Mouse (Mus musculus) skeletal muscle tissue, adult 2 months (tissue): ENCODE results near the gene Ercc1.

Experiments used
- DNase-seq: peaks from one replicate; pipeline ENCODE4 v3.0.0-alpha.2; 2012; ENCODE audit warnings: low read depth, low spot score

Ercc1 gene

DNA sequence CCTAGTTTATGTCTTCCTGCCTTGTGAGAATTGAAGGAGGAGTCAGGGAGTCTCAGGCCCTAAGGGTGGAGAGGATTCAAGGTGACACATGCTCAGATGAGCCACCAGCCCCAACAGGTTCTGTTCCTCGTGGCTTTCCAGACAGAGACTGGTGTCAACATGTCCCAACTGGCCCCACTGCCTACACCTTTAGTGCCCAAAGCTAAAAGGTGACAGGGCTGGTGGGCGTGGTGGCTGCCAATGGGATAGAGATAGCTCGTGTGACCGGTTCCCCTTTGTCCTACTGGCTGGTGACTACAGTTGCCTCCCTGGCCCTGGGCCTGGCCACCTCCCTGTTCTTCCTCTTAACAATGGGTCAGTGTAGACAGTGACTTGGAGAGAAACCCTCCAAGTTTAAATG is 20.8 kb downstream of the Ercc1 start:
- no peak for DNase-seq

DNA sequence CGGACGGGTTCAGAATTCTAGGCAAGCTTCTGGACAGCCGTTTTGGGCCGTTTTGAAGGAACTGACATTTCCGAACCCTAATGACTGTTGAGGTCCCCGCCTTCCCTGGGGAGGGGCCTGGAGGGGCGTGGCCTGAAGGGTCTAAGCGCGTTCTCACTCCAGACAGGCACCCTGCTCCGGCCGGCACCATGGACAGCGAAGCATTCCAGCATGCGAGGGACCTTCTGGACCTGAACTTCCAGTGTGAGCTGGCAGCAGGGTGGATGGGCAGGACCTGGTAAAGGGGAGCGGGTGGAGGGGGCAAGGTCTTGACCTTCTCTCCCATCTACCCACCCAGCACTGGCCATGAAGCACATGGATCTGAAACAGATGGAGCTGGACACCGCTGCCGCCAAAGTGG is 23.8 kb downstream of the Ercc1 start:
- no peak for DNase-seq

DNA sequence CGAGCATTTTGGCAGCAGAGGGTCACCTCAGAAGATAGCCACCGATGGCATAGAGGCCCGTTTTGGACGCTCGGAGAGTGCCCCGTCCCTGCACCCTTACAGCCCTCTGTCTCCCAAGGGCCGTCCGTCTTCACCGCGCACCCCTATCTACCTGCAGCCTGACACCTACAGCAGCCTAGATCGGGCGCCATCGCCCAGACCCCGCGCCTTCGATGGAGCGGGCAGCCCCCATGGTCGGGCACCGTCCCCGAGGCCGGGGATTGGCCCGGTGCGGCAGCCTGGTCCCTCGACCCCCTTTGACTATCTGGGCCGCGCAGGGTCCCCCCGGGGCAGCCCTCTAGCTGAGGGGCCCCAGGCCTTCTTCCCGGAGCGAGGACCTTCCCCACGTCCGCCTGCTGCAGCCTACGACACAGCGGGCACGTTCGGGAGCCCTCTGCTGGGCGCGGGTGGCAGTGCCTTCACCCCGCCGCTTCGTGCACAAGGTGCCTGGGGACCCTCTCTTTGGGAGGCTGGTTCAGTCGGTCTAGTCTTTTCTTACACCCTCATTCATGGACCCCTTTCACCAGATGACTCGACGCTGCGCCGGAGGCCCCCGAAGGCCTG is 25.3 kb downstream of the Ercc1 start:
- DNase-seq = no peak

DNA sequence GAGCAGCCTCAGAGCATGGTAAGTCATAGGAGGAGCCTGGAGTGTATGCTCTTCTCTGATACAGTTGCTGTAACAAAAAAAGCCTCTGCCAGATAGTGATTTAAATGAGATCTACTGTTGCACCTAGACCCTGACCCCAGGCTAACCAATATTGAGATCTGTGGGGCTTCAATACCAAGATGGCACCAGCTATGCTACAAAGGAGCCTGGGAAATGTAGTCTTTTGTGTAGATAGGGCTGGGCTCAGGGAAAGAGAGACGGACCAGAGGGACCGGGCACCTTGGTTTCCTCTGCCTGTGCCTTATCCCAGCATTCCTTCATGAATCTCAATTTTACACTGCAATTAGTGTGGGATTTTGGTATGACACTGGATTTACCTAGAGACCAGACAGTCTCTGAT is 28.8 kb downstream of the Ercc1 start:
- DNase-seq = no peak

DNA sequence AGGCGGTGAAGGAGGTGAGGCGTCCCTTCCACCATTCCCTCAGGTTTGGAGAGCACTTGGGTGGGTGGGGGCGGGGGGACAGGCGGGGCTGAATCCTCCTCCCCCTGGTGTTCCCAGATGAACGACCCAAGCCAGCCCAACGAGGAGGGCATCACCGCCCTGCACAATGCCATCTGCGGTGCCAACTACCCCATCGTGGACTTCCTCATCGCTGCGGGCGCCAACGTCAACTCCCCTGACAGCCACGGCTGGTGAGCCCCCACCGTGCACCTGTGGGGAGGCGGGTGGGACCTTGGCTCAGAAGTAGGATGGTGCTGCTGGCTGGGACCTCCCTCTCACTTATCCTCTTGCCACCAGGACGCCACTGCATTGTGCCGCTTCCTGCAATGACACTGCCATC is 30.8 kb downstream of the Ercc1 start:
- DNase-seq = no peak

DNA sequence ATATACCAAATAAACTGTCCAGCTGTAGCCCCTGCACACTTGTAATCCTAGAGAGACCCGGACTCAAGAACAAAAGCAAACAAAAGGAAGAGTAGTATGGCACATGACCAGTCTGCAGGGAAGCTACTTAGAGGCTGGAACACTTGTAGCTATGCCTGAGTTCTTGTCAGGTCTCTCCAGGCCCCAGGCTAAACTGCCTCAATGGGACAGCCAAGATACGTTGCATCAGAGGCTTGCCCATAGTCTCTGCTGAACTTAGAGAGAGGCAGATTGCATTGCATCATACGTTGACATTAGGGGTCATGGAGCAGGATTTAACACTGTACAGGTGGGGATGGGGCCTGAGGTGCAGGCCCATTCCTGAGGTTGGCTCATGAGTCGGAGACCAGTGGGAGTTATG is 31.4 kb downstream of the Ercc1 start:
- DNase-seq = no peak

DNA sequence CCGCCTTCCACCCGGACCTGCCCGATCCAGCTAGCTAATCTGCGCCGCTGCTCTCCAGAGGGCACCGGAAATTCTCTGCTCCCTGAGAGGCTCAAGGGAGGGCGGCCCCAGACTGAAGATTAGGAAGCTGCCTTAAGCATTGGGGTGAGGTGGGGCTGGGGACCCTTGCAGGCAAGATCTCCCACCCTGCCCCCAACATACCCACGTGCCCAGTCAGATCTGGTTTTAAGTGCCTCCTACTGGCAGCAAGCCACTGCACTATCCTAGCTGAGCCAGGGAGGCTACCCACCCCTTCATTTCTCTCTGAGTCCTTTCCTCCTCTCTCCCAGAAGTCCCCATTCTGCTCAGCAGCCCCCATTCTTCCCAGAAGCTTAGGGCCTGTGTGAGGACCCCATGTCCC is 33.5 kb downstream of the Ercc1 start:
- no peak for DNase-seq

DNA sequence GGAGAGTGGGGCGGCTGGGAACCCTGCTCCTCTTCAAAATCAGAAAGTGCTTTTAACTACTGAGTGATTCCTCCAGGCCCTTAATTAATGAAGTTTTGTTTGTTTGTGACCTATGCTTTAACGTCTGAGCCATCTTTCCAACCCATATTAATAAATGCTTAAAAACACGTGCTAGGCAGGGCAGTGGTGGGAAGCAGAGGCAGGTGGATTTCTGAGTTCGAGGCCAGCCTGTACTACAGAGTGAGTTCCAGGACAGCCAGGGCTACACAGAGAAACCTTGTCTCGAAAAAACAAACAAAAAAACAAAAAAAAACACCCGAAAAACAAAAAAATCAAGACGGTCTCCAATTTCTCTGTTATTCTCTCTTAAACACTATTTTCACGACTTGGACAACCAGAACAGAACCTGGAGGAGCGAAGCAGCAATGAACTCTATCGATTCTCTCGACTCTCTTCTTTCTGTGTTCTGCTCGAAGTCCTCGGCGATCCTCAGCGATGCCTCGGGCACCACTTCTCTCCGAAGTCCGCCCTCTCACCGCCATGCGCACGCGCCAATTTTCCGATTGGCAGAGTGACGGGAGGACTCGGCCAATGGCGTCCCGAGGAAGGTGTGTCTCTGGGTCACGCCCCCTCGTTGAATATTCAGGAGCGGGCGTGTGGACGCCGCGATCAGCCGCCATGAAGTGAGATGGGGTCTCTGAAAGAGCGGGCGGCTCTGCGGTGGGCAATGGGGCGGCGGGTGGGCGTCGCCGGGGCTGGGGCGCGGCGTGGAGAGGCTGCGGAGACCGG is 37.0 kb downstream of the Ercc1 start, which contains the start of gene Ercc2:
Ercc2 (plus strand) TSS at position 634 of the 789 bp plus-strand sequence.
- DNase-seq = peak; percentile 98

DNA sequence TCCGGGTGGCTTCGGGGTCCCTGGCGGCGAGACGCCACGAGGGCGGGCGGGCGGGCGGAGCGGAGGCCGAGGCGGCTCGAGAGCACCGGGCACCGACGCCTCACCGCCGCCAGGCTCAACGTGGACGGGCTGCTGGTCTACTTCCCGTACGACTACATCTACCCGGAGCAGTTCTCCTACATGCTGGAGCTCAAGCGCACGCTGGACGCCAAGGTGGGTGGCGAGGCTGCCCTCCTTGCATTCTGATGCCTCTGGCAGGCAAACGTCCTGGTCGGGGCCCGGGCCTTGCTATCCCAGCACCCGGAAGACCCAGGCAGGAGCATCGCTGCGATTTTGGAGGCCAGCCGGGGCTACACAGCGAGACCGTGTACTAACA is 37.6 kb downstream of the Ercc1 start:
- DNase-seq = no peak

DNA sequence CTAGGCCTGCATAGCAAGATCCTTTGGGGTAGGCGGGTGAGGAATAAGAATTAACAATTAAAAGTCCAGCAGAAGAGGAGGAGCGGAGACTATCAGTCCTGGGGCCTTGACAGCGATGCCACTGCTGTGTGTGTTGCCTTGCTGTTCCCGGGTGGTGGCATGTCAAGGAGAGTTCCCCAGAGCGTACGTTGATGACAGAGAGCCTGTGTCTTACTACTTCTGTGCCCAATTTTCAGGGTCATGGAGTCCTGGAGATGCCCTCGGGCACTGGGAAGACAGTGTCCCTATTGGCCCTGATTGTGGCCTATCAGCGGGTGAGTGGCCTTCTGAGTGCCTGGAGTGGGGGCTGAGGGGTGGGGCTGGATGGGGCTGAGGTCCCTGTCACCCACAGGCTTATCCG is 39.1 kb downstream of the Ercc1 start:
- no peak for DNase-seq

DNA sequence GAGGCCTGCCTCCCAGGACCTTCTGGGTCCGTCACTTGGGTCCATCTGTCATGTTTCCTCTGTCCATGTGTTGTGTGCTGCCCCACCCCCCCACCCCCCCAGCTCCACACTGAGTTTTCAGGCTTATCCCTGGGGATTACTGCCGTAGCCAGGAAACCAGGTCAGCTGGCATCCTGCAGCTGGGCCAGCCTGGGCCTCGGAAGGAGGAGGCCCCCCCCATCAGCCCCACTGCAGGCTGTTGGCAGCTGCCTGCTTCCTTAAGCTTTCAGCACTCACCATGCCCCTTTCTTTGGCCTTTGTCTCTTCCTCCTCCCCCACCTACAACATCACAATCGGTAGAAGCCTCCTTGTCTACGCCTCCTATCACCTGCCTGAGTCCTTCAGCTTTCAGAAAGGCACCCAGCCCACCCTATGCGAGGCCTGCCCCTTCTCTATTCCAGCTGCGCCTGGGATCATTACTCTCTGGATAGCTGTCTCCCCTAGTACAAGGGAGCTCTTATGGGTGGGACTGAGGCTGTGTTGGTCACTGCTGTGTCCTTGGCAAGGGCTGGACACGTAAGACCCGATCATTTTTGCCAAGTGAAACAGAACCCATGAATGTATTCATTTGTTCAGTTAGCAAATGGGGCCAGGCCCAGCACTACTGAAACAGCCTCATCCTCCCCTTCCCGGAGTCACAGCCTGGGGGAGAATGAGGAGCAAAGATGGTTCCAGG is 44.3 kb downstream of the Ercc1 start:
- DNase-seq = no peak

DNA sequence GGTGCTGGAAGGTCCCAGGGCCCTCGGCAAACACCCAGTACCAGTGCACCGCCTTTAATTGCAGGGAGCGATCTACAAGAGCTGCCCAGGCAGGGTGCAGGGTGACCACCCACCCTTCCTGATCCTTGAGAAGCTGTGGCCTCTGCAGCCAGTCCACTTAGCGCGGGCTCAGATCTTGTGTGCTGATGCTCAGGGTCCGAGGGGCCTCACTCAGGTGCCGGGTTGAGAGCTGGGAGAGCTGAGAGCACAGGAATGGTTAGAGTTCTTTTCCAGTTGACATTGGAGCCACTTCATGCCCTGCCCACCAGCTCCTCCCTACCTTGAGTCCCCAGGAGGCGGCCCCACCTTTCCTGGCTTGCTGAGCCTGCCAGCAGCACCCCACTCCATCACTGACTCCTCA is 49.9 kb downstream of the Ercc1 start:
- DNase-seq = no peak

DNA sequence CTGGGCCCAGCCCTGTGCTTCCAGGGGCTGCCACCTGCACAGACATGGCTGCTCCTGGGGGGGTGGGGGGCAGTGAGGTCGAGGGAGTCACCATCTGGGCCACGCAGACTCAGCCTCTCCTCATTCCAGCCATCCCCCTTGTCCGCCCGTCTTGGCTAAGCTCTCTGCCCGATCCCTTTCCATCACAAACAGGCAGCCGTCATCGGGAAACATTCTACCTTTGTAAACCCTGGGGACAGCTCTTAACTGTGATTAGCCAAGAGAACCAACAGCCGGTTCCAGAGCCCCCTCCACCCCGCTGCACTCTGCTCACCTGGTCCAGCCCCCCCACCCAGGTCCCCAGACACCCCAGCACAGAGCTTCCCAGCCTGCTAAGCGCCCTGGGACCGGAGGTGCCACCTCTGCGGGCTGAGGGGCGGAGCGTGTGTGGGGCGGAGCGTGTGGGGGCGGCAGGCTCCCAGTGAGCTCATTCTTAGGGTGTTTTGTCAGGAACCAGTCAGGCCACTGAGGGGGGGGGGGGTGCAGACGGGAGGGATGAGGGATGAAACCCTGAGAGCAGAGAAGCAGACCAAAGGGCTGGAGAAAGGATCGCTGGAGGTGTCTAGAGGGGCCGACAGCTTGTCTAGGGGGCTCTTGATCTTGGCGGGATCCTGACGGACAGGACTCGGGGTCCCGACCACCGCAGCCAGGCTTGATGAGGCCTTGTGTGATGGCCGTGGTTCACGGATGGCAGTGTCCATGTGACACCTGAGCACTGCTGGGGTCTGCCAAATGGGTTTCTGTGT is 55.1 kb downstream of the Ercc1 start:
- DNase-seq = no peak

DNA sequence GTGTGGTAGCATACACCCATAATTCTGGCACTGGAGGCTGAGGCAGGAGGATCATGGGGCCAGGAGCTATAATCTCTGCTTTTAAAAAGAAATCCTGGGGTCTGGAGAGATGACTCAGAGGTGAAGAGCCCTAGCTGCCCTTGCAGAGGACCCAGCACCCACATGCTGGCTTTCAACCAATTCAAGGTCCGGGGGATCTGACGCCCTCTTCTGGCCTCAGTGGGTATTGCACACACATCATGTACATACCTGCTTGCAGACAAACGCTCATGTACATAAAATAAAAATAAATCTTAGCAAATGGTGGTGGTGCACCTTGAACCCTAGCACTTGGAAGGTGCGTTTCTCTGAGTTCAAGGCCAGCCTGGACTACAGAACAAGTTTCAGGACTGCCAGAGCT is 56.4 kb downstream of the Ercc1 start:
- DNase-seq = no peak

DNA sequence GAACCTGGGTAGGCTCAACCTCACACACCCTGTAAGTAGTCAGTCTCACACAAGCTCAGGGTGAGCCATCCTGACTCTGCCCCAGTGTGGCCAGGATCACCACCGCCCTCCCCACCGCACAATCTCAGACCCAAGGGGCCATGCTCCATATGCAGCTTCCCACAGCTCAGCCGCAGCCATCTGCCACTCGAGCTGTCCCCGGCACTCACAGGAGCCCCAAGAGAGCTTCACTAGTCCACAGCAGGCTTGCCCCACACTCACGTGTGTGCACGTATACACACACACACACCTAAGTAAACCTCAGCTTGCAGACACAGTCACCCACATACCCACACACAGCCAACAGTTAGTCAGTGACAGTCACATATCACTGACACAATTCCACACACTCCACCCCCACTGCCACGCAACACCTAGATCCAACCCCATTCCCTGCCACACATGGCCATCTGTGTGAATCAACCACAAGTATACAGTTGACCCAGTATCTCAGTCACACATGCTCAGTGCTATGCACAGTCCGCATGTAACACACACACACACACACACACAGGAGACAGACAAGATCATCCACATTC is 58.0 kb downstream of the Ercc1 start:
- no peak for DNase-seq

DNA sequence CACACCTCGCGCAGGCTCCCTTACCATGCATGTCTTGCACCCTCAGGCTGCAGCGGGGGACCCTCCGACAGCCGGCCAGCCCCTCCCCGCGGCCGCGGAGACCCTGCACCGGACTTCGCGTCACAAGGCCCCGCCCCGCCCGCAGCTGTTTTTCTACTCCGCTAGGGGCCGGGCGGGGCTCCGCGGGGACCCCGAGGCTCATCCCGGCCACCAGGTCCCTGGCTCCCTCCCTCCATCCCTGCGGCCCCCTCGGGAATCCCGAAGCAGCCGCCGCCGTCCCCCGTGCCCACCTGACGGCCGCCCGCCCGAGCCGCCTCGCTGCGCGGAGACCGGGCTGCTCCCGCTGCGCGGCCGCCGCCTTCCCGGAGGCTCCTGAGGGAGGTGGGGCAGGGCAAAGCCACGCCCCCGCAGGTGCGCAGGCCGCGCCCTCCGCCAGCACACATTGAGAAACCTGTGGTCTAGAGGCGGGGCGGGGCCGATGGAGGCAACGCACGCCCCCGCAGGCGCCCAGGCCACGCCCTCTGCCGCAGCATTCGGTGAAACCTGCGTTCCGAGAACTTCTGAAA is 59.2 kb downstream of the Ercc1 start, which contains the start of gene Klc3:
Klc3 (minus strand) TSS at position 374 of the 566 bp plus-strand sequence.
- DNase-seq = no peak

DNA sequence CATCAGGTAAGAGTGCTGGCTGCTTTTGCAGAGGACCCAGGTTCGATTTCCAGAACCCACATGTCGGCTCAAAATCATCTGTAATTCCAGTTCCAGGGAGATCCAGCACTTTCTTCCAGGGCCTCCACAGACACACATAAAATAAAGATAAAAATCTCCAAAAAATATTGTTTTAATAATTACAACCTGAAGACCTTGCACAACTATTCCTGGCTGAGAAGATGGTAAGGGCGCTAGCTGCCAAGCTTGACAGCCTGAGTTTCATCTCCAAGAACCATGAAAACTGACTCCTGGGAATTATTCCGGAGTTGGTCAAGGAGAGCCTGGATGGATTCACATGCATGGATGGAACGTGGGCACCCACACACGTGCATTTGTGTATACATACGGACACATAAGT is 59.9 kb downstream of the Ercc1 start, which contains the start of gene Ckm:
Ckm (plus strand) TSS at position 301 of the 400 bp plus-strand sequence.
- DNase-seq = no peak

DNA sequence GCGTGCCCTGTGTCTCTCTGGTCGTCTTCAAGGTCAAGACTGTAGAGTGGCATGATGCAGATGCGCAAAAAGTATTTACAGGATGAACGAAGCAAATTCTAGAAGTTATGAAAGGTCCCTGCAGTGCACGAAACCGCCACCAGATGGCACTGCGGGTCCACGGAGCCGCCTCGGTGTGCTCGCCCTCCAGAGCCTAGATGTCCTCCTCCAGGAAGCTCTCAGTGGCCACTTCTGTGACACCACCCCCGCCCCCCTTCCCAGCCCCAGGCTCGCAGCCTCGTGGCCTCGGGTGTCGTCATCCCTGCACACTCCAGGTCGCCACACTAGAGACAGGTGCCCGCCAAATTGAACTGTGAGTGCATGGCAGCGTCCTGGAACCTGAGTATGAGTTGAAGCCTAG is 60.8 kb downstream of the Ercc1 start:
- peak; percentile 70 for DNase-seq
